Mouse (Mus musculus): Measurements from ENCODE around the gene Gm21970.

Gm21970 gene

DNA sequence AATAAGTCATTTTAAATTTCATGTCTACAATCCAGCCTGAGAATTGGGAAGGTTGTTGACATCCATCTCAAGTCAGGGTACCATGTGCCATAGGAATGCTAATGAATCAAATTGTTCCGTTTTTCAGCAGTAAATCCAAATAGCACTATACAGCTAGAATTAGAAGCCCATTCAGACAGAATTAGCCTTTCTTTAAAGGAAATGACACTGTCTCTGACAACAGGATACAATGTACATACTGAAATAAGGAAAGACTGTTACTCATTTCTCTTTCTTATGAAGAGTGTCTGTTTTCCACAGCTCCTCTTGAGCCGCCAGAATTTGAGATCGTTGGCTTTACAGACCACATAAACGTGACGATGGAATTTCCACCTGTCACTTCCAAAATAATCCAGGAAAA lies at the start of gene Gm21970:
Gm21970 (plus strand) TSS at position 301 of the 400 bp plus-strand sequence.
- in situ Hi-C loops (cut with MboI; ENCODE audit: low pct_unique_long_range_greater_than_20kb in 1 of 2, low sequenced_read_pairs in 2 of 2, unreplicated experiment in 1 of 2), result no loop called here

DNA sequence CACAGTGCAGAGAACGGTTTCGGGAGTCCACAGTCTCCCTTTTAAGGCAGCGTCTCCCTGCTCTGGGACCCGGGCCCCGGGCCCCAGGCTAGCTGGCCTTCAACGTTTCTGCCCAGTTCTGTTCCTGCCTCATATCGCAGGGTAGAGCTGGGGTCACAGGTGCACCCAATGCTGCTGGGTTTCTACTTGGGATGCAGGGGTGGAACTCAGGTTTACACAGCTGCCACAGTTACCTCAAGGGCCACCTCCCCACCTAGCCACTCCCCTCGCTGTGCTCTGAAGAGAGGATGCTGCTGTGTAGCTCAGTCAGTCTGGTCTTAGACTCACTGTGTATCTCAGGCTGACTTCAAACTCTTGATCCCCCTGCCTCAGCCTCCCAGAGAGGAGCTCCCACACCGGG lies 45.0 kb upstream of the Gm21970 start:
- in situ Hi-C loops (cut with MboI; ENCODE audit: low pct_unique_long_range_greater_than_20kb in 1 of 2, low sequenced_read_pairs in 2 of 2, unreplicated experiment in 1 of 2), result no loop called here

DNA sequence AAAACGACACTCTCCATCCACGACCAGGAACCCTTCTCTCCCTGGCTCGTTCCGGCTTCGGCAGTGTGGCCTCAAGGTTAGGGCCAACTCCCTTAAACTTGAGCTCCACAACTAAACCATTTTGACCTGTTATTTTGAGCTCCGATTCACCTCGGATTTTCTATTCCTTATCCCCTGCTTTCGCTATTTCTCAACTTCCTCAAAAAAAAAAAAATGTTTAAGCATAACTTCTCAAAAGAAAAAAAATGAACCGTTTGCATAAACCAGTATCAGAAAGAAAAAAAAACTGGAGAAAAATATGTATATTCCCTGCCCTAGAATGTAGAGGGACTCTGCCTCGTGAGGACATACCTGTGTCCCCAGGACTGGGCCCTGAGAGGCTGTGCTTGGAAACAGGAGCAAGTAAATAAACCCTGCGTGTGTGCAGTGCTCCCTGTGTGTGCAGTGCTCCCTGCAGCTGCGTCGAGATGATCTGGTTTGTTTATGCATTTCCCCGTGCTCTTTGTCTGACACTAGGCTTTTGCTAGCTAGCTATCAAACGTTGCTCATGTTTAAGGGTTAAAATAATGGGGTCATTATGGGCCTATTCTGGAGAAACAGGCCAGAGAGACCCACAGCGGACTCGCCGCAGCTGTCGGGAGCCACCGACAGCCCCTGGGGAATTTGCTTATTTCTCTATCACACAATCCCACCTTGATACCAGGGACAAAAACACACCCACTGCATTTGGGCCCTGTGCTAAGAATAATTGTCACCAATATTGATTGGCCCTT lies 43.8 kb upstream of the Gm21970 start:
- in situ Hi-C loops (cut with MboI; ENCODE audit: low pct_unique_long_range_greater_than_20kb in 1 of 2, low sequenced_read_pairs in 2 of 2, unreplicated experiment in 1 of 2), result no loop called here

DNA sequence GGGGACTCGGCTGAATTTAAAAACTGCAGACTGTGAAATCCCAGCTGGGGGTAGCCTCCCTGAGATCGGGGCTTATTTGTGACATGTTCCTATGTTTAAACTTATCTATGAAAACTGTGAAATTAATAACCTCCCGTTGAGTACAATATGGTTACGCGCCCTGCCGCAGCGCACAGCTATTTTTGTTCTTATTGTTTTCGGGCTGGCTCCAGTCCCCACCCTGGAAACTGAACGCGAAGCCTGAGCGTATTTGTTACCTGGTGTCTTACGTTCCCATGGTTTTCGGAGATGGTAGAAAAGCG lies 43.3 kb upstream of the Gm21970 start:
- in situ Hi-C loops (cut with MboI; ENCODE audit: low pct_unique_long_range_greater_than_20kb in 1 of 2, low sequenced_read_pairs in 2 of 2, unreplicated experiment in 1 of 2), result no loop called here

DNA sequence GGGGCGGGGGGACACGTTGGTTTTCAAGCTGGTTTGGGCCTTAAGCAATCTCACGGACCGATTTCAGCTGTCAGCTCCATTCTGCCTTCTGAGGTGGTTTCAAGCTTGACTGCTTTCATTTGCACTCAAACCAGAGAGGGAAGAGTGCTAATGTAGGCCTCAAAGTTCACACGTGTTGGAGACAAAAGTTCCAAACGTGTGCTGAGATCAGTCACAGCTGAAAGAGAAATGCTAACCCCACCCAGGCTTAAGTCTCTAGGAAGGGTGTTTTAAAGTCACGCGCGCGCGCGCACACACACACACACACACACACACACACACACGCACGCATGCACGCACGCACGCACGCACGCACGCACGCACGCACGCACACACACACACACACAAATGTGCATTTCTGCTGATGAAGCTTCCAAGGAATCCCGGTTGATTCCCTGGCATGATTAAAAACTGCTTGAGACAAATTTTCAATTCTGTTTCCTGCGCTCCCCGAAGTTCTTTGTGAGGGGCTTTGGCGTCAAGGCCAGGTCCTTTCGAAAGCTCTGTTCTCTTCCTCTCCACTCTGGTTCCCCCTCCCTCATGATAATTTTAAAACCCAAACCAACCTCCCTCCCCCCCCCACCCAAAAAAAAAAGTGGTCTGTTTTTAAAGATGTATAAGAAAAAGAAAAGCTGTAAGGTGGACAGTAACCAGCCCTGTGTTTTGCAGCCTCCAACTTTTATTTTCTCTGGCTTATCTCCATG lies 42.8 kb upstream of the Gm21970 start:
- in situ Hi-C loops (cut with MboI; ENCODE audit: low pct_unique_long_range_greater_than_20kb in 1 of 2, low sequenced_read_pairs in 2 of 2, unreplicated experiment in 1 of 2), result no loop called here

DNA sequence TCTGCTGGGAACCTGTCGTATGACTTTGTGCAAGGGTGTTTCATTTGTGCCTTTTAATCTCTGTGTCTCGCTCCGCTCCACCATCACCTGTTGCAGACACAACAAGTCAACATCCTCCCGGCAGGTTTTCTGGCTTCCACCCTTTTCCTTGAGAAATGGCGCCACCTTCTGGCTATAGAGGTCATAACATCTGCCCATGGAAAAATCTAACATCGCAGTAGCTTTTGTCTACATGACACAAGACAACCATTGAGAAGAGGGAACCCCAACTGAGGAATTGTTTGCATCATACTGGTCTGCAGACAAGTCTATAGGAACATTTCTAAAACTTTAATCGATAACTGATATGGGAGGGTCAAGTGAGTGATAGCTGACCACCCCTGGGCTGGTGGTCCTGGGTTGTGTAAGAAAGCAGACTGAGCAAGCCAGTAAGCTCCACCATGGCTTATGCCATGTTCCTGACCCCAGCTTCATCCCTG lies 39.4 kb upstream of the Gm21970 start:
- in situ Hi-C loops (cut with MboI; ENCODE audit: low pct_unique_long_range_greater_than_20kb in 1 of 2, low sequenced_read_pairs in 2 of 2, unreplicated experiment in 1 of 2), result loop anchor here (5.0 to 25.0 kb wide), 3 partner anchors 135 to 275 kb away; partner anchors contain the start of gene 4932438H23Rik (in 1 of the 2)

DNA sequence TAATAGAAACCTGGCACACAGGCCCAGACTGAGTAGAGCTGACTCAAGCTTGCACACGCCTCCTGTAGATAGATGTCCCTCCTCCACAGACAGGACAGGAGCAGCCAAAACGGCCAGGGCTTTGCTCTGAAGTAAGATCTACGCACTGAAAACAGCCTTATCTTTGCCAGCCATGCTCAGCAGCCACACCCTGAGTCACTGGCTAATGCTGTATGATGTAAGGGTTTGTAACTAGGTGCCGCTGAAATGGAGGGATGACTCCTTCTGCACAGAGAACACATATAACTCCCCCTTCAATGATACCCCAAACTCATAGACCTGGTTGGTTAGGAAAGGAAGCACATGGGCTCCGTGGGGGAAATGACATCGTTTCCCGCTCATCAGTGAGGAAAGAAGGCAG lies 38.8 kb upstream of the Gm21970 start:
- in situ Hi-C loops (cut with MboI; ENCODE audit: low pct_unique_long_range_greater_than_20kb in 1 of 2, low sequenced_read_pairs in 2 of 2, unreplicated experiment in 1 of 2), result loop anchor here (5.0 to 25.0 kb wide), 3 partner anchors 135 to 275 kb away; partner anchors contain the start of gene 4932438H23Rik (in 1 of the 2)

DNA sequence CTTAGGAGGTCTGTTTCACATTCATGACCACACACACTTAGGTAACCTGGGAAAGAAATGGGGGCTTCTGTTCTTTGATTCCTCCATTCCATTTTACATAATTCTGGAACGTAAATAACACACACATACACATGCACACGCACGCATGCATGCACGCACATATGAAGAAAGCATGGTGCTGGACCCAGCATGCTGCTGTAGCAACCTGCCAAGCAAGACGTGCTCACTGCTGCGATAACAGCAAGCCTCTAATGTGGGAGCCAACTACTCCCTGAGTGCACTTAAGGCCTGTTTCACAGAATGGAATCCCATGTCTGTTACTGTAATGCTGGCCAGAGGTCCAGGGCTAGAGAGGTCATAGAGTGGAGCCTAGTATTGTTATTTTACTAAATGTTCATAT lies 38.3 kb upstream of the Gm21970 start:
- in situ Hi-C loops (cut with MboI; ENCODE audit: low pct_unique_long_range_greater_than_20kb in 1 of 2, low sequenced_read_pairs in 2 of 2, unreplicated experiment in 1 of 2), result loop anchor here (5.0 to 25.0 kb wide), 3 partner anchors 136 to 276 kb away; partner anchors contain the start of gene 4932438H23Rik (in 1 of the 2)

DNA sequence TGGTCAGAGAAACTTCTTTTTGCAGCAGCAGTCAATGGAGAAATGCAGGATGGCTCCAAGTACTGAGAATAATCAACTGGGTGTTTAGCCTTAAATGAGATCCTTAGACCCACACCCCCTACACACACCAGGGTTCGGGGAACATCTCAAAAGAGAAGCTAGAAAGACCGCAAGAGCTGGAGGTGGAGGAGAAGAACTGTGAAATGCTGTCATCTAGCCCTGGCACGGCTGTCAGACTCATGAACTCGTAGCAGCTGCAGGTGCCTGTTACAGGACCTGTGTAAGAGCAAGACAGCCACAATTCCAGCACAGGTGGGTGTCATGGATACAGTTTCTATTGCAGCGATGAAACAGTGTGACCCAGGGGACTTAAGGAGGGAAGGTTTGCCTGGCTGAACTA lies 37.9 kb upstream of the Gm21970 start:
- in situ Hi-C loops (cut with MboI; ENCODE audit: low pct_unique_long_range_greater_than_20kb in 1 of 2, low sequenced_read_pairs in 2 of 2, unreplicated experiment in 1 of 2), result loop anchor here (5.0 to 25.0 kb wide), 3 partner anchors 136 to 276 kb away; partner anchors contain the start of gene 4932438H23Rik (in 1 of the 2)

DNA sequence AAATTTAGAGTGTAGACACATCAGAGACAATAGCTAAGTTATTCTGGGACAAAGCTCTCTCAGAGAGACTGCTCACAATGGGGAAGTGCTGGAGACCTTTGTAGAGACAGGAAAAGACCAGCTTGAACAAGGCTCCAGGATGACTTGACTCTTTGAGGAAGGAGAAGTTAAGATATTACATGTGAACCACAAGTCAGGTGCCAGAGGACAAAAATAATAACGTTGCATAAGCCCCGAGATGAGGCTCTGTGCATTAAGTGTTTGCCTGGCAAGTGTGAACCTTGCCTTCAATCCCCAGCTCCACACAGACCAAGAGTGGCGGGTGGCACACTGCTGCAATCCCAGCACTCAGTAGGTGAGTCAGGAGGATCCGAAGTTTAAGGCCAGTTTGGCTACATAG lies 36.9 kb upstream of the Gm21970 start:
- in situ Hi-C loops (cut with MboI; ENCODE audit: low pct_unique_long_range_greater_than_20kb in 1 of 2, low sequenced_read_pairs in 2 of 2, unreplicated experiment in 1 of 2), result loop anchor here (5.0 to 25.0 kb wide), 3 partner anchors 137 to 277 kb away; partner anchors contain the start of gene 4932438H23Rik (in 1 of the 2)

DNA sequence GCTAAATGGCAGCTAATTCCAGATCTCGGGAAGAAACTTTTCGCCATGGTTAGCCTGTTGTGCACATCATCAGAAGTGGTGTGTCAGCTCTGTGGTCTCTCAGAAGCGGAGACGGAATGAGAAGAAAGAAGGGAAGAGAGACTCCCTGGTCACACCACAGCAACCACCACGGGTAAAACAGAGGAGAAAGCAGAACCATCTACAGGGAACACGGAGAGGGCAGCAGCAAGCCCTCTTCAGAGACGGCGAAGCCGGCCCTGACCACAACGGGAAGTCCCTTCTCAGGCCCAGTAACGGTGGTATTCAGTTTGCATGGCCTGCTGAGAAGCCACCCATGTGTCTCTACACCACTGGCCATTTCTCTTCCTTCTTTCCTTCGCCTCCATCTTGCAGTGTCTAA lies 36.4 kb upstream of the Gm21970 start:
- in situ Hi-C loops (cut with MboI; ENCODE audit: low pct_unique_long_range_greater_than_20kb in 1 of 2, low sequenced_read_pairs in 2 of 2, unreplicated experiment in 1 of 2), result loop anchor here in 1 of 2 experiments (25.0 kb wide), 1 partner anchor 268 kb away; the partner anchor contains the start of gene 4932438H23Rik

DNA sequence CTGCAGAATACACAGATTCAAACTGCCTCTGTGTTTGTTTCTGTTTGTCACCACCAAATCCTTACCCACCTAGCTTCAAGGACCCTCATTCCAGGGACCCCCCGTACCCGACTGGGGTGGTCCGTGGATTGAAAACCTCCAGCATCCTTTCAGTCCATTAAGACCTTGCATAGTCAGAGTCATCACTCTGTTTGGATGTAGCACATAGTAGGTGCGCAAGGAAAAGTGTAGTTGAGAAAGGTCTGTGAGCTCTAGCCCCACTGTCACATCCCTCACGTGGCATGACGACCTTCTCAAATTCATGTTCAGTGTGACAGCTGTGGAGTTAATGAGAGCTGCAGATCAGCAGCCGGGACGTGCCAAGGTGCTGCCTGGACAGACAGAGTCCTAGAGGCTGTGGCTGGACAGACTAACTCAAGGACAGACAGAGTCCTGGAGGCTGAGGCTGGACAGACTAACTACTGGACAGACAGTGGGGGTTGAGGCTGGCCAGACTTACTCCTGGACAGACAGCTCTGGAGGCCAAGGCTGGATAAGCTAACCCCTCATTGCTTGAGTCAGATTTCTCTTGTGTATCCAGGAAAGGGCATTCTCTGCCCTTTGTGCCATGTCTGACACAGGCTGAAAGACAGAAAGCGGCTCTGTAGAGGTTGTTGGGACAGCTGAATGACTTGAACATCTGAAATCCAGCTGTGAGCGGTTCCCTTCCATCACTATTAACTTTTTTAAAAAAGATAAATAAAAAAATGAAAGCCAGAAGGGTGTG lies 34.6 kb upstream of the Gm21970 start:
- in situ Hi-C loops (cut with MboI; ENCODE audit: low pct_unique_long_range_greater_than_20kb in 1 of 2, low sequenced_read_pairs in 2 of 2, unreplicated experiment in 1 of 2), result loop anchor here in 1 of 2 experiments (25.0 kb wide), 1 partner anchor 270 kb away; the partner anchor contains the start of gene 4932438H23Rik

DNA sequence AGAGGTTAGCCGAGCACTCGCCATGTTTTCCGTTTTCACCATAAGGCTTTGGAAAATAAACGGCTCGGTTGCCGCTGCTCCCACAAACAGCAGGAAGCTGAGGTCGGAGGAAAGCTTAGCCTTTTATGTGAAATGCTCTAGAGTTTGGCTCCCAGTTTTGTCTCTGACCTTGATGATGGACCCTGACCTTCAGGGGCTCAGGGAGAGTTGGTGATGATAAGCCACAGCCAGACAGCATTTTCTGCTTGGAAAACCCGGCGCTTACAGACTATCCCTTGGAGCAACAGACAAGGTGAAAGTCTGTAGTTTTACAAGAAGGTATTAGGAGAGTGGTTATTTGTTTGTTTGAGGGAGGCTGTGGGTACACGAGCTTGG lies 34.0 kb upstream of the Gm21970 start:
- in situ Hi-C loops (cut with MboI; ENCODE audit: low pct_unique_long_range_greater_than_20kb in 1 of 2, low sequenced_read_pairs in 2 of 2, unreplicated experiment in 1 of 2), result loop anchor here in 1 of 2 experiments (25.0 kb wide), 1 partner anchor 270 kb away; the partner anchor contains the start of gene 4932438H23Rik

DNA sequence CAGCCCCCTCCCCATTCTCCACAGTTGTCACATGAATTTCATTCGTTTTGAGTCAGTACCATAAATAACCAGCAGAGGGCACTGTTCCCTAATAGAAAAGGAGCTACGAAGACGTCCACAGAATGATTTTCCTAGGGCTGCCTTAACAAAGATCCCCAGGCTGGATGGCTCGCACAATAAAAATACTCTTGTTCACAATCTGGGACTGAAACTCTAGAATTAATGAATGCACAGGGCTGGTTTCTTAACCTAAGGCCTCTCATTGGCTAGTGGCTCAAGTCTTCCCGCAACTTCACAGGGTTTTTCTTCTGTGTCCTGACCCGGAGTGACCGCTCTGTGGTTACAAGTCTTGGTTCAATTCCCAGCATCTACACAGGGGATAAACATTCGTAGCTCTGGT lies 33.0 kb upstream of the Gm21970 start:
- in situ Hi-C loops (cut with MboI; ENCODE audit: low pct_unique_long_range_greater_than_20kb in 1 of 2, low sequenced_read_pairs in 2 of 2, unreplicated experiment in 1 of 2), result loop anchor here in 1 of 2 experiments (25.0 kb wide), 1 partner anchor 271 kb away; the partner anchor contains the start of gene 4932438H23Rik

DNA sequence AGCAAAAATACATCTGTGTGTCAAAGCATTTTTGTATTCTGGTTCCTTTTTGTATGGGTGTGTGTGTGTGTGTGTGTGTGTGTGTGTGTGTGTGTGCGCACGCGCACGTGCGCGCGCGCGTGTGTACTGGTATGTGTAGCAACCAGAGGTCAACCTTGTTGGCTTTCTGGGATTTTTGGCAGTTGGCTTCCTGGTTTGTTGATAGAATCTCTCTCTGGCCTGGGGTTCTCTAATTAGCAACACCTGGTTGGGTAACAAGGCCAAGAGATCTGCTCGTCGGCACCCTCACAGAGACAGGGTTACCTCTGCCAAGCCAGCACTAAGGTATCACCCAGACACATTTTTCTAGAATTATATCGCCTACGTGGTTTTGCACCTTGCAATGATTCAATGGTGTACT lies 32.0 kb upstream of the Gm21970 start:
- in situ Hi-C loops (cut with MboI; ENCODE audit: low pct_unique_long_range_greater_than_20kb in 1 of 2, low sequenced_read_pairs in 2 of 2, unreplicated experiment in 1 of 2), result loop anchor here in 1 of 2 experiments (25.0 kb wide), 1 partner anchor 272 kb away; the partner anchor contains the start of gene 4932438H23Rik

DNA sequence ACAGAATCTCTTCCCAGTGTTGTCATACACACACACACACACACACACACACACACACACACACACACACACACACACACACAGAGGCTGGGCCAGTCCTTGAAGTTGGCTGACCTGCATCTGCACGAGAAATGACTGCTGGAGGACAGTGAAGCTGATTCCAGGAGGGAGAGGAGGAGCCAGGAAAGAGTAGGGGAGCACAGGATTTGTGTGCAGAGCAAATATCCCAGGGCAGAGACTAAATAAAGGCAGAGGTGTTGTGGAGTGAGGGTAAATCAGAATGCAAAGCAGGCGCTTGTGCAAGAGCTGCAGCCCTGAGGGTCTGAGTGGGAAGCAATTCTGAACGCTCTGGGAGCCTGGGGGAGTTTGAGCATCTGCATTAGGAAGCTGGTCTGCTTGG lies 31.4 kb upstream of the Gm21970 start:
- in situ Hi-C loops (cut with MboI; ENCODE audit: low pct_unique_long_range_greater_than_20kb in 1 of 2, low sequenced_read_pairs in 2 of 2, unreplicated experiment in 1 of 2), result loop anchor here (10.0 to 25.0 kb wide), 2 partner anchors 95 to 273 kb away; partner anchors contain the start of gene 4932438H23Rik (in 1 of the 2)

DNA sequence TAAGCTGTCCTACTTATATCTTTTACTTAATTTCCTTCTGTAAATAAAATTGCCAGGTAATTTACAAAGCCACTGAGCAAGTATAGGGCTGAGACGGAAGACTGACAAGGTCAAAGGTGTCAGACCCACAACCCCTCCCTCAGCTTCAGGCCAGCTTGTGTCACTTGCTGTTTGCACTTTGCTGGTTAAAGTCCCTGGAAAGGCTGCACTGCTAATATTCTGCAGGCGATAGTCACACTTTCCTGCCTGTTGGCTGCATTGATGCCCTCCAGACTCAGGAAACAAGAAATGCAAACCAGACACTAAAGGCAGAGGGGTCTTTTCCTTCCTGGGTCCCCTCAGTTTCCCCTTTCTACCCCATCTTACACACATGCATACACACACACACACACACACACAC lies 29.5 kb upstream of the Gm21970 start:
- in situ Hi-C loops (cut with MboI; ENCODE audit: low pct_unique_long_range_greater_than_20kb in 1 of 2, low sequenced_read_pairs in 2 of 2, unreplicated experiment in 1 of 2), result loop anchor here (10.0 to 25.0 kb wide), 2 partner anchors 93 to 275 kb away; partner anchors contain the start of gene 4932438H23Rik (in 1 of the 2)
